Mouse (Mus musculus): Measurements from ENCODE around the gene Rasal2. TPM values are rescaled to one million over a fixed set of nuclear protein-coding genes. Genes with fewer than 3 reads are reported as not detected.
"Not testable (repeated sequence)": the region's sequence is repeated elsewhere in the genome, so short reads cannot be mapped to it uniquely, and the experiment has no call there.

Rasal2 gene
- polyA plus RNA-seq, 1 experiment from 2014 or later, result 3.9 TPM

DNA sequence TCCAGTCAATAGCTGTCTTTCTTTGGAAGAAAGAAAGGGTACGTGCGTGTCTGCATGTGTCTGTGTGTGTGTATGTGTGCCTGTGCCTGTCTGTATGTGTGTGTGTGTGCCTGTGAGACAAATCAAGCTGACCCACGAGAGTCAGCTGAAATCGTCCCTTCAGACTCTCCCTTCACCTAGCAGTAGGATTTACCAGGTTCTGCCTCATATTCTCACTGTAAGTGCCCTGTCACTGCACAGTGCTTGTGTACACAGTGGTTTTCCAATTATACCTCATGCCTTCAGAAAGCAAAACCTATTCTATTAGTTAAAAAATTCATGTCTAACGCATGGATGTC, 168.0 kb downstream of the Rasal2 start:
- no peak for DNase-seq (ENCODE audit: low spot score)

DNA sequence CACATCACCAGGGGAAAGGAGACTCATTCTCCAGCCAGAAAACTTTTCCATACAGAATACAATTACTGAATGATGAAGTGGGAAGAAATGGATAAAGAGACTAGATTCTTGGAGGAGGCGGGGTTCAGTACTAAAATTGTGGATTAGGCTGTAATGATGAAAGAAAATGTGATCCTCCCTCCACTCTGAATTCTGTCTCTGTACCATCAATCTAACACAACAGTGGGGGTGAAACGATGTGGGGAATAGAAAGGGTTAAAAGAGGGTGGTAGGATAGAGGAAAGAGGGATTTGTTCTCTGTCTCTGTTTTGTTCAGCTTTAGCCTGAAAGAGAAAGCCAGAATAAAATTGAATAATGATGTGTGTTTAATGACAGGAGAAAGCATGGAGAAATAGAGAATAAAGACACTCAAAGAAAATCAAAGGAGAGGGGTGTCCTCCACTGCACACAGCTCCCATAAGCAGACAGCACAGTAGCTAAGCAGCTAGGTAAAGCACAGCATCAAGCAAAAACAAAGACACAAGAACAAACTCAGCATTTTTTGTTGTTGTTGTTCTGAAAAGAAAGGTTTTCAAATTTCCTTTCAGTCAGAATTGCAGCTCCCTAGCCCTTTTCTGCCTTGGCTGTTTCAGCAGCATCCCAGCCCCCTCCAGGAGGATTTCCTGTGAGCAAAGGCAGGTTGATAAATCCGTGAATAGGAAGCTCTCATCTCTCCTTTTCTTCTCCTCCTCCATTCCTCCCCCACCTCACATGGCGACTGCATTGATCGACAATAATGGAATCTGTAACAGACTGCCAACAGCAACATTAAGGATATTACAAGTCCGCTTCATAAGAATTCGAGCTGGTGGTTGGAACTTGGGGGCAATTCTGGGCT, 168.6 kb downstream of the Rasal2 start:
- DNase-seq (ENCODE audit: low spot score), result no peak

- DNase-seq (ENCODE audit: low spot score), result no peak
Observed at GRCm38 (mm10) chr1:157239687-157240086, 172.7 kb downstream of the Rasal2 start.

- DNase-seq (ENCODE audit: low spot score), result not testable (repeated sequence)
Observed at GRCm38 (mm10) chr1:157236650-157237344, 175.6 kb downstream of the Rasal2 start.

GRCm38 (mm10) chr1:157233451-157233850, 178.9 kb downstream of the Rasal2 start:
- DNase-seq (ENCODE audit: low spot score), result no peak

DNA sequence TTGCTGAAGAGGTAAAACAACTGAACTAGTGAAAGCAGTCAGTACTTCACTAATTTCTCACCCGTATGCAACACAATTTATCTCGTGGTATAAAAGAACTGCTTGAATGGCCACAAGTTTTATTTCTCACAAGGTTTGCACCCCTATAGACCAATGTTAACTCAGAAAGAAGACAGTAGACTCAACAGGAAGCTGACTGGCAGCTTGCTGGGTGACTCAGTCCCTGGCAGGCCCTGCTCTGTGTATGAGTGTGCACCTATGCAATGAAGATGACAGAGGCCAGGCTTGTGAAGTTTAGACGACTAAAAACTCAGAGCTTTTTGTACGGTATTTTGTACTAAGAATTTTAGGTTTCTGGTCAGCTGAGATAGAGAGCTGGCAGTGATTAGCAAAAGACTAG, 180.0 kb downstream of the Rasal2 start:
- DNase-seq (ENCODE audit: low spot score), result no peak

DNA sequence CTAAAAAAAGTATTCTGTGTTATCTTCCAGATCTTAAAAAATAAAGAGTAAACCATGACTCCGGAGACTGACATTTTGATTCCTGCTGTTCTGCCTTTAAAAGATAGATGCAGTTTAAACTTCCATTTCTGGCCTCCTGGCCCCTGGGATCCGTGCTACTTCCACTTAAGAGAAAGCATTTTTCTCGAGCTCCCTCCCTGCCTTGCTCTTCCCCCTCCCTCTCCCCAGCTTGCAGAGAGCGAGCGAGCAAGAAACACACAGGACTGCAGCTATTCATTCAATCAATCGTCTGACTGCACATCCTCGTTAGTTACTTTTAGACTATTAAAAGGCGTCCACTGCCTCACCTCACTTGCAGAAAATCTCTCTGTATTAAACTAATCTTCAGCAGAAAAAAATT, 181.4 kb downstream of the Rasal2 start:
- DNase-seq (ENCODE audit: low spot score), result no peak

GRCm38 (mm10) chr1:157230386-157230785, 182.0 kb downstream of the Rasal2 start:
- DNase-seq (ENCODE audit: low spot score), result no peak

DNA sequence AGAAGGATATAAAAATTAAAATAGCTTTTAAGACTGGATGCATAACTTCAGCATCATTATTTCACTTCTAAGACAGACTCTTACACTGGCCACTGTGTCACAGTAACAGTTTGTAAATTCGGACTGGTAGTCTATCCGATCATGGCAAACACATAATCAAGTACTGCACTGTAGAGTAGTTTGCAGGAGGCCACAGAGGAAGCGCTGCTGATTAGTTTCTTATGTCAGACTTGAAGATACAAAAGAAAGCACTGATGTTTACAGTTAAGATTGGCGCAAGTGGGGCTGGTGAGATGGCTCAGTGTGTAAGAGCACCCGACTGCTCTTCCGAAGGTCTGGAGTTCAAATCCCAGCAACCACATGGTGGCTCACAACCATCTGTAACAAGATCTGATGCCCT, 187.4 kb downstream of the Rasal2 start:
- no peak for DNase-seq (ENCODE audit: low spot score)

DNA sequence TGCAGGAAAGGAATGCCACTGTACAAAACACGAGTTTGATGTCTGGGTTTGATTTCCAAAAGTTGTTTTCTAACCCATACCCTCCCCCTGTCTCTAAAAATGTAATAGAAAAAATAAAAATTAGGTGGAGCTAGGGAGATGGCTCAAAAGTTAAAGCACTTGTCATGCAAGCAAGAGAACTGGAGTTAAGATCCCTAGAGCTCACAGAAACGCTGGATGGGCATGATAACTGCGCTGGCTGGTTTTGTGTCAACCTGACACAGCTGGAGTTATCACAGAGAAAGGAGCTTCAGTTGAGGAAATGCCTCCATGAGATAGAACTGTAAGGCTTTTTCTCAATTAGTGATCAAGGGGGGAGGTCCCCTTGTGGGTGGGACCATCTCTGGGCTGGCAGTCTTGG, 191.5 kb downstream of the Rasal2 start:
- no peak for DNase-seq (ENCODE audit: low spot score)

GRCm38 (mm10) chr1:157220466-157220865, 191.9 kb downstream of the Rasal2 start:
- DNase-seq (ENCODE audit: low spot score), result no peak

- DNase-seq (ENCODE audit: low spot score), result no peak
Observed at GRCm38 (mm10) chr1:157208754-157209153, 203.6 kb downstream of the Rasal2 start.

DNA sequence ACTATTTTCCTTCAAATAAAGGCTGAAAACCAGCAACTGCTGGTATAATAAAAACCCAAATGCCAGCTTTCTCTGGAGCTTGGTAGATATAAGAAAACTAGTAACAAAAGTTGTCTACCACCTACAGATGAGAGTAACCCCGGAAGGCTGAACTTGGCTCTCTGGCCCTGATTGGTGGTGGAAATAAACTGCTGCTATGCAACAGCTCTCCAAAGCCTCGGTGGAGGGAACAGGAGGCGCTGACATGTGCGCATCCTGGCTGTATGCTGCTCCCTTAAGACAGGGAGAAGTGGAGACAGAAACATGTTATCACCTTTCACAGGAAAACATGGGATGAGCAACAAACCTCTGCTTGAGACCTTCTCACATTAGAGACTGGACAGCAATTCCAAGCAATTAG, 206.7 kb downstream of the Rasal2 start:
- no peak for DNase-seq (ENCODE audit: low spot score)

GRCm38 (mm10) chr1:157183043-157183442, 229.4 kb downstream of the Rasal2 start:
- DNase-seq (ENCODE audit: low spot score), result no peak

- DNase-seq (ENCODE audit: low spot score), result no peak
Observed at GRCm38 (mm10) chr1:157182431-157182830, 230.0 kb downstream of the Rasal2 start.

DNA sequence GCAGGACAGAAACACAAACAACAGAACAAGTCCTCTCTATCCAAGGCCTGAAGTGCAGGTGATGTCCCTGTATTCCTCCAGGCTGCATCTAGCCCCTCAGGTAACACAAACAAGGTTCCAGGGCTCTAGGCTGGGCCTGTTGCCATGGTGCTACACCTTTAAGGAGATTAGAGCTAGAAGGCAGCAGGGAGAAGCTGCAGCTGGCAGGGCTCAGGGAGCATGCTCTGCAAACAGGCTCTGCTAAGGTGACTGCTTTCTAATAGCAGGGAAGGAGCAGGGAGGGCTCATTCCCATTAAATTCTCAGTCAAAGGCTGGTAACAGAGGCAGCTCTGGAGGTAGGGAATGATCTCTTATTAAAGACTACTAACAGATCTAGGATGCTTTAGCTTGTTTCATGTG, 231.3 kb downstream of the Rasal2 start:
- no peak for DNase-seq (ENCODE audit: low spot score)

DNA sequence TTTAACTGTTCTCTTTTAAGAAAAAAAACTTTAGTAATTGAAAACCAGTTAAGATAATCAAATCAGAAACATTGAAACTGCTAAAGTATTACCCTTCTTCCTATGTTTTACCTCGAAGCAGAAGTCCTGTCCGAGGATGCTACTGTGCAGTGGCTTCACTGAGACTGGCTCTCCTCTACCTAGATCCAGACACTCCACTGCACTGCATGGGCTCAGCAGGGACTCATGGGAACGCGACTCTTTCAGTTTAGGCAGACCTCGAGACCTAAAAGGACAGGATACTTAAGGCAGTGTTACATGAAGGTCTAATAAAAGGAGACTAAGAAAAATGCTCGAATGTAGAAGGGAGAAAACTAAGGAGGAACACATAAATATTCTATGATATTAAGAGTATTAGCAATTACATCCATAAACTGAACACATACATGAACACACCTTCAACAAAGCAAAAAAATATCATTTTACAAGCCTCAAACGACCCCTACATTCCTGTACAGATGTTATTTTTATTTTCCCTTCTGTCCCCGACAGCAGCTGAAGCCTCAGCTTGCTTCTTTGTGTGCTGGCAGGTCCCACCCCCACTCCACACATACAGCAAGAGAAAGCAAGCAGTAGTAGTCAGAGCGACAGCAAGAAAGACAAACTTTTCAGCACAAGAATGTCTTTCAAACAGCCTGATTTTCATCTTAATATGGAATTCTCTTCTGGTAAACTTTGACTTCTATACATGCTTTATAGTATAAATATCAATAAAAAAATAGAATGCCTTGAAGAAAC, 233.2 kb downstream of the Rasal2 start:
- DNase-seq (ENCODE audit: low spot score), result no peak

DNA sequence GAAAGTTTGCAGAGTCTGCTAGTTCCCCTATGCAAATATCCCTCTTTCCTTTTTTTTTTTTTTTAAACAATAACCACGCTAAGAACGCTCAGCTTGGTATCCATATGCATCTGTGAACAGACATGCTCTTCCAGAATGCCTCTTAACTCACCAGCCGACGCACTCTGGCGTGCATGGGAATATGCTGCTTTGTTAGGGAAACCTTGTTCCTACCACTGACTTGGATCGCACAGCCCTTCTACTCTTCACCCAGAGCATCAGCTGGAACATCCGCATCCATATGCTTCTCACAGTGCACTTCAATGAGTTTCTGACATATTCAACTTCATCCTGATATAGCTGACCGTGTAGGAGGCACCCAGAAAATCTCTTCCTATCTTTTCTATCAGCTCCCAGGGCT, 243.1 kb downstream of the Rasal2 start:
- DNase-seq (ENCODE audit: low spot score), result no peak

DNA sequence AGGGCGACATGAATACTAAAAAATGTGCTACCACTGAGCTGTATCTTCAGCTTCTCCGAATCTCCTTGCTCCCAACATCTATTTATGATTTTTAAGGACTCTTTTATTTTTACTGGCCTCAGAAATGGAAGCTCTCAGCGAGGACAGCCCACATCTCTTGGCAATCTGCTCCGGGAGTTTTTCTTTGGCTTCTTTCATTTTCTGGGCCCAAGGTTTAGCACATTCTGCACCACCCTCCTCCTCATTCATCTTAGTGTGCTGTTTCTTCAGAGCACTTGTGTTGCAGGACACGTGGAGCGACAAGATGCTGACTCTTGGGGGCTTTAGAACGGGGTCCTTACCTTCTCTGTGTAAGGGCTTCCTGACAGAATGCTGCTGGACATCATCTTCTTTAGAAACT, 243.5 kb downstream of the Rasal2 start:
- no peak for DNase-seq (ENCODE audit: low spot score)

DNA sequence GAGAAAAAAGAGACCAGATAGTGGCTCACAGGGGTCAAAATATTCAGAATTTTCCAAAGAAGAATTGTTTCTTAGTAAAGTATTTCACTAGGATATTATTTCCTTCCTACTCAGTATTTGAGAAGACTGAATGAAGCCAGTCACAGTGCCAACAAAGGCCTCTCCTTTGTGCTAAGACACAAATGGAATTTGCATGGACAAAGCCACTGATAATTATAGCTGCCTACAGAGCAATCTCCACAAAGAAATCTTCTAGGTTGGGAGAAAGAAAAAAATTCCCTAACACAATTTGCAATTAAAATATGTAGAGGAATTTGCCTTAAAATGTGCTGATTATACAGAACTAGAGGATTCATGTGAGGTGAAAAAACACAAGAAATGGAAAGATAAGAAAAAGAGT, 258.6 kb downstream of the Rasal2 start:
- DNase-seq (ENCODE audit: low spot score), result no peak

DNA sequence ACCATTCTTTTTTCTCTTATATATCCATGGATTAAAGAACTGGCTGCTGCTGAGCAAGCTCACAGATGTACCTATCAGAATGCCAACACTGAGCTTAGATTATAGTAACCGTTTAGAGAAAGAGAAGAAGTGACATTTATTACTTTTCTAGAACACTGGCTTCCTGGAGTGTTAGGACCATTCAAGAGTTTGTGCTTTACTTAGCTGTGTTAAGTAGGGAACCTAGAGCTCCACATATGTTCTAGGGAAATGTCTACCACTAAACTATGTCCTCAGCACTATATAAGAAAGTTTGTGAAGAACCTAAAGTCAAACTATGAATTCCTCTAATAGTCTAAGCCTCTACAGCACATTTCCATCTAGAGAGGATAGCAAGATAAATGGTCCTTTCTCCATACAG, 262.3 kb downstream of the Rasal2 start:
- no peak for DNase-seq (ENCODE audit: low spot score)

- no peak for DNase-seq (ENCODE audit: low spot score)
Observed at GRCm38 (mm10) chr1:157144621-157145020, 267.8 kb downstream of the Rasal2 start.
